Mouse (Mus musculus): ENCODE data around the gene Pik3cg. TPM values are rescaled to one million over a fixed set of nuclear protein-coding genes. Genes with fewer than 3 reads are reported as not detected.

Pik3cg gene
- 0.40 TPM for polyA plus RNA-seq (2014; fragmentation: Illumina TruSeq; extraction: RNeasy Lipid Tissue Mini Kit (QIAGEN cat#74804); ENCODE audit: low read depth, low replicate concordance)

DNA sequence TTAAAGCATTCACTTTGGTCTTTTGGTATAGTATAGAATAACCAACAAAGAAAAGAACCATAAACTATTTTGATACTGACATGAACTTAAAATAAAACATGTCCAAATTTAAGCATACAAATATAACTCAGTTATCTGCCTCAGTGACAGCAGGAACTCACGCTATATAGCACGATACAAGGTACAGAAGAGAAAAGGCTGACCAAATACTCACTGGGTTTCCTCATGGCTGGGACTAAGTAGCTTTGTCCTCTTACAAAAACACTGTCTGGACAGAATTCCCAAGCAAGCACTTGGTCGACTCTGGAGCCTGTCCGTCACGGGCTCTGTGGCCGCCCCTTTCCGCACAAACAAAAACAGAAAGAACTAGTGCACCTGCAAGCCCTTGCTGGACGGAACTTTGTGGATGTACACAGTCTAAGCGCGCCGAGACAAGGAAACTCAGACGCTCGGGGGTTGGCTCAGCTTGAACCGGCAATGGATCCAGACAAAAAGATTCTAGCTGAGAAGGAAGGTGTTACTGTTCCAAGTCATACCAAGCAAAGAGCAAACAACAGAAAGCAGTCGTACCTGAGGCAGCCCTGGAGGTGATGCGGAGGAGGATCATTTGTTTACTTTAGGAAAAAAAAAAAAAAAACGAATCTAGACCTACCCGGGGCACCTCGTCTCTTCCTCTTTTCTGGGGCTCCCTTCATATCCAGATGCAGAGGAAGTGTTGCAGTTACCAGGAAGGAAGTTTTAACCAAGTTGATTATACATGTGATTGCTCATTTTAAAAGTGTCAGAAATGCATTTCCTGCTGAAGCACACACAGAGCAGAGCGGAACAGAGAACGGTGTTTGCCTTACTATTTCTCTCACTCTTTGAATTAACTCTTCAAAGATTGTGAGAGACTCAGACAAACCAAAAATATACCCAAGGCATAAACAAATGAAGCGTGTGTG lies at the start of gene Pik3cg:
Pik3cg (minus strand) TSS at position 712 of the 944 bp plus-strand sequence.

Other genes with a start within 250 kb of the Pik3cg start
- gene Prkar2b, start 147.4 kb downstream of the Pik3cg start, polyA plus RNA-seq (2014; fragmentation: Illumina TruSeq; extraction: RNeasy Lipid Tissue Mini Kit (QIAGEN cat#74804); ENCODE audit: low read depth, low replicate concordance): 0.77 TPM
- gene Ccdc71l, start 170.0 kb upstream of the Pik3cg start, polyA plus RNA-seq (2014; fragmentation: Illumina TruSeq; extraction: RNeasy Lipid Tissue Mini Kit (QIAGEN cat#74804); ENCODE audit: low read depth, low replicate concordance): 5.2 TPM